Mouse (Mus musculus) E14TG2a.4 (cell line): ENCODE data around the gene Gpx1.

ENCODE experiments used
- CTCF ChIP-seq: conservative IDR thresholded peaks from 2 replicates; pipeline ENCODE4 v1.5.1; 2014; ENCODE audit warnings: low read length
- NANOG ChIP-seq: IDR thresholded peaks from 2 replicates; pipeline ENCODE4 v1.6.1; 2014; ENCODE audit warnings: borderline replicate concordance, low read length, mixed read lengths
- POU5F1 ChIP-seq: IDR thresholded peaks from 2 replicates; pipeline ENCODE4 v1.6.1; 2014; ENCODE audit warnings: low read length, borderline replicate concordance

DNA sequence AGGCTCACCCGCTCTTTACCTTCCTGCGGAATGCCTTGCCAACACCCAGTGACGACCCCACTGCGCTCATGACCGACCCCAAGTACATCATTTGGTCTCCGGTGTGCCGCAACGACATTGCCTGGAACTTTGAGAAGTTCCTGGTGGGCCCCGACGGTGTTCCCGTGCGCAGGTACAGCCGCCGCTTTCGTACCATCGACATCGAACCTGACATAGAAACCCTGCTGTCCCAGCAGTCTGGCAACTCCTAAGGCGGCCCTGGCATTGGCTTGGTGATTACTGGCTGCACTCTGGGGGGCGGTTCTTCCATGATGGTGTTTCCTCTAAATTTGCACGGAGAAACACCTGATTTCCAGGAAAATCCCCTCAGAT lies 1.2 kb downstream of the Gpx1 start:
- TF ChIP-seq CTCF (no peak), NANOG (no peak), POU5F1 (no peak)
